Mouse (Mus musculus): Measurements from ENCODE around the gene Sprr2k. TPM values are rescaled to one million over a fixed set of nuclear protein-coding genes. Genes with fewer than 3 reads are reported as not detected.

Gene Sprr2k
- not detected for polyA plus RNA-seq (2017; shearing (Covaris generic))

DNA sequence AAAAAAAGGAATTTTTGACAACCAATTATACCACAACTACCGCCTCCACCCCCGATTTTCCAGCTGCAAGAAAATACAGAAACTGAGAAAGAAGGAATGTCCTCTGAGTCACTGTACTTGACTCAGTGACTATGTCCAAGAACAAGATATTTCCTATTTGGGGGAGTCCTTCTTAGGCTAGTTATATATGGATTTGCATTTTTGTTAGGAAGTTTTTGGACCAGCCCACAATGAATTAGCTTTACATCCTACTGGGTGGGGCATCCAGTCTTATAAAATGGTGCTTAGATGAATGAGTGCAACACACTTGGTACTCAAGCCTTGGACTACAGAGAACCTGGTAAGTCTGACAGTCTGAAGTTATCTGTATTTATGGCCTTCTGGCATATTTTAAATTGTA is at the start of gene Sprr2k:
Sprr2k (plus strand) TSS at position 301 of the 400 bp plus-strand sequence.

GRCm38 (mm10) chr3:92385385-92385784 is 47.0 kb upstream of the Sprr2k start, which contains the start of gene Sprr2h:
Gene Sprr2h (plus strand): TSS chr3:92385685.

DNA sequence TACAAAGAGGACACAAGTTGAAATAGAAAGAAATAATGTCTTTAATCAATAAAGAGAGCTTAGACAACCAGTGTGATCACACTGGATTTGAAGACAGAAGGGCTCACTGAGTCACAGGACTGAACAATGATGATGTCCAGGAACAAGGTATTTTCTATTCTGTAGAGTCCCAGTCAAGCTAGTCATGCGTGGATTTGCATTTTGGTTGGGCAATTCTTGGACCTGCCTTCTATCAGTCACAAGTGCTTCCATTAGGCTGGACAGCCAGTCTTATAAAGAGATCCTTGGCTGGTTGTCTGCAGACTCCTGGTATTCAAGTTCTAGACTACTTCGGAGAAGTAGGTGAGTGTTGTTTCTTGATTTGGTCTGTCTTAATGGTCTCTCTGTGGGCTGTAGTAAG is 24.7 kb upstream of the Sprr2k start, which contains the start of gene Sprr2i:
Sprr2i (plus strand) TSS at position 301 of the 400 bp plus-strand sequence.

GRCm38 (mm10) chr3:92417782-92418181 is 14.6 kb upstream of the Sprr2k start, which contains the start of gene Sprr2j-ps:
Gene Sprr2j-ps (plus strand): TSS chr3:92418082.

DNA sequence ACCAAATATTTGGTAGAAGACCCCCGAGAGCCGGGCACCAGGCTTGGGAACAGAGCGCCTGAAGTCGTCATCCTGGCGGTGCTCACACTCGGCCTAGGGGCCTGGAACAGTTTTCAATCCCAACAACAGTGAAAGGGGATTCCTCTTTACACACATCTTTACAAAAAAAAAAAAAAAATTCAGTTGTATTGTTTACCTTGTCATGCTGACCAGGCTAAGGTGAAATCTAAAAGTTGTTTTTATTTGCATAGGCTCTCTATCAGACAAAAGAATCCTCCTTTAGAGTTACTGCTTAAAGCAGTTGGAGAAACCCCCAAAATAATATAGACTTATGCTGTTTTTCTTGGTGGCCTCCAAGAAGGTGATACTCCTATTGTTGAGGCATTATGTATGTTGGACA is 3.1 kb upstream of the Sprr2k start, which contains the start of gene Gm9774:
Gm9774 (minus strand) TSS at position 101 of the 400 bp plus-strand sequence.

DNA sequence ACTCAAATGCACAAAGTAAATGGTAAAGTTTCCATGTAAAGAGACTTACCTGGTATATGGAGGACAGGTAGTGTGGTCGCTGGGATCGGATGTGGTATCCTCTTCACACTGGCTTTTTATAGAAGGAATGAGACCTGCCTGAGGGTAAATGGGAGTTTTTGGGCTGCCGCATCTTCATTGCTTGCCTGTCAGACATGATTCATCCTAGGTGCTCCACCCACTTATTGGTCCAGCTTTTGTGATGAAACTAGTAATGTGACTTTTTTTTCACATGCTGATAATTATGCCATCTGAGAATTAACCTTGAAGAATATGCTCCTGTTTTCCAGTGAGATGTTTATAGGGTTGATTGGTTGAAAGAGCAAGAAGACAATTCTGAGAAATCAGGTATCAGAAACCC is 6.3 kb downstream of the Sprr2k start, which contains the start of gene Sprr1b:
Sprr1b (minus strand) TSS at position 101 of the 400 bp plus-strand sequence.

GRCm38 (mm10) chr3:92458620-92459019 is 26.2 kb downstream of the Sprr2k start, which contains the start of gene Sprr3:
Gene Sprr3 (minus strand): TSS chr3:92458720.

Other genes starting within 250 kb of the Sprr2k start
- gene Sprr2a1, start 216.8 kb upstream of the Sprr2k start, polyA plus RNA-seq (2017; shearing (Covaris generic)), result not detected
- not detected for gene Sprr2a2, start 216.7 kb upstream of the Sprr2k start, polyA plus RNA-seq (2017; shearing (Covaris generic))
- not detected for gene Sprr2a3, start 147.2 kb upstream of the Sprr2k start, polyA plus RNA-seq (2017; shearing (Covaris generic))
- not detected for gene Sprr2b, start 116.0 kb upstream of the Sprr2k start, polyA plus RNA-seq (2017; shearing (Covaris generic))
- not detected for gene Sprr2d, start 93.4 kb upstream of the Sprr2k start, polyA plus RNA-seq (2017; shearing (Covaris generic))
- gene Sprr2e, start 80.4 kb upstream of the Sprr2k start, polyA plus RNA-seq (2017; shearing (Covaris generic)), result not detected
- gene Sprr2f, start 67.4 kb upstream of the Sprr2k start, polyA plus RNA-seq (2017; shearing (Covaris generic)), result not detected
- gene Sprr2h, start 46.9 kb upstream of the Sprr2k start, polyA plus RNA-seq (2017; shearing (Covaris generic)), result not detected
- gene Sprr2i, start 24.6 kb upstream of the Sprr2k start, polyA plus RNA-seq (2017; shearing (Covaris generic)), result not detected
- gene Sprr2j-ps, start 14.5 kb upstream of the Sprr2k start, polyA plus RNA-seq (2017; shearing (Covaris generic)), result not detected
- 14.5 TPM for gene Gm9774, start 3.2 kb upstream of the Sprr2k start, polyA plus RNA-seq (2017; shearing (Covaris generic))
- not detected for gene Sprr1b, start 6.2 kb downstream of the Sprr2k start, polyA plus RNA-seq (2017; shearing (Covaris generic))
- not detected for gene Sprr3, start 26.1 kb downstream of the Sprr2k start, polyA plus RNA-seq (2017; shearing (Covaris generic))
- gene Sprr1a, start 53.3 kb downstream of the Sprr2k start, polyA plus RNA-seq (2017; shearing (Covaris generic)), result not detected
- not detected for gene Sprr4, start 67.9 kb downstream of the Sprr2k start, polyA plus RNA-seq (2017; shearing (Covaris generic))
- not detected for gene 2310046K23Rik, start 101.9 kb downstream of the Sprr2k start, polyA plus RNA-seq (2017; shearing (Covaris generic))
- not detected for gene Ivl, start 141.2 kb downstream of the Sprr2k start, polyA plus RNA-seq (2017; shearing (Covaris generic))
- gene Smcp, start 156.4 kb downstream of the Sprr2k start, polyA plus RNA-seq (2017; shearing (Covaris generic)), result not detected
- not detected for gene 2210017I01Rik, start 174.9 kb downstream of the Sprr2k start, polyA plus RNA-seq (2017; shearing (Covaris generic))
- gene Lce6a, start 189.1 kb downstream of the Sprr2k start, polyA plus RNA-seq (2017; shearing (Covaris generic)), result not detected
- gene Lce1a1, start 215.7 kb downstream of the Sprr2k start, polyA plus RNA-seq (2017; shearing (Covaris generic)), result not detected
- gene Lce1b, start 224.3 kb downstream of the Sprr2k start, polyA plus RNA-seq (2017; shearing (Covaris generic)), result not detected
- not detected for gene Lce1a2, start 237.7 kb downstream of the Sprr2k start, polyA plus RNA-seq (2017; shearing (Covaris generic))
- gene Lce1c, start 246.7 kb downstream of the Sprr2k start, polyA plus RNA-seq (2017; shearing (Covaris generic)), result not detected